Comparison of ENCODE assay signal across 9 mouse cellular contexts in the genomic region with DNA sequence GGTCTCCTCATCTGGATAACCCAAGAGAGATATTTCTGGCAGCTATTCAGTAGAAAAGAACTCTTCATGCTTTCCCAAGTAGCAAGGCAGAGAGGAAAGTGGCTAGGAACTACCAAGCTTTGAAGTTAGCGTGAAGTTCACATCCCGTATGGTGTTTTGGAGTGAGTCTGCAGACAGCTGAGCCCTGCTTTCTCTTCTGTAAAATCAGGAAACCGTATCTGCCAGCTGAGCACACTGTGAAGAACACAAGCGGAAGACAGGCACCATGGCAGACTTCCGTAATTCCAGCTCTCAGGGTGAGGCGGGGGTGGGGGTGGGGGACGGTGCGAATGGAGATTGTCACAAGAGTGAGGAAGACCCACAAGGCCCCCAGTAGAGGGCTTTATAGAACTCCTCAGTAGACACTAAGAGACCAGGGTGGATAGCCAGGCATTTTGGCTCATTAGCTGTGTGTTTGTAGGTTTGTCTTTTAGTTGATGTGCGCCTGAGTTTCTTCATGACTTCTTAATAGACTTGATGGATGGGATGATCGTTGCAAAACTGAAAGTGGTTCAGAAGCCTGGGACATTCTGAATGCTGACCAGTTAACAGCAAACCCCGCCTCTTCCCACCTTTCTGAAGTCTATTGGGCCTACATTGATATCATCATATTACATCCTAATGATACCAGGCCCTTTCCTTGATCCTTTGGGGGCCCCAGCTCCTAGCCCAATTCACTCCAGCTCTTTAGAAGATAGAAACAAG.
DNase-seq lines count a peak whose midpoint lies in the region; ATAC-seq and TF ChIP-seq lines count a peak whose summit lies in the region.
"Had no signal": no experiment of that assay in that cellular context is flagged by ENCODE, and none has a peak within 500 bp of the region (broad histone marks: within the 10 kb centered on the region; RNA-seq: fewer than 3 reads in every experiment).

No protein-coding gene starts in this region.

- no peaks in the 10 kb centered on the region for H3K9me3 ChIP-seq in forebrain, postnatal 0 days (ENCODE audit: low read length)
- no peaks in the 10 kb centered on the region for H3K9me3 ChIP-seq in forebrain, embryonic 15.5 days
- no peaks in the 10 kb centered on the region for H3K9me3 ChIP-seq in limb, embryonic 14.5 days (ENCODE audit: control insufficient read depth, low read length)
- H3K9me3 ChIP-seq in limb, embryonic 10.5 days (replicated peaks), result no peaks in the 10 kb centered on the region
- H3K9me3 ChIP-seq: neural tube, embryonic 13.5 days had no signal

- peak; percentile 8 for DNase-seq in forebrain, postnatal 0 days
- DNase-seq in limb, embryonic 14.5 days (ENCODE audit: low spot score), result no peak
- DNase-seq in limb, embryonic 10.5 days (ENCODE audit: low spot score), result no peak
- no peak for DNase-seq in spleen, adult 12 weeks (ENCODE audit: low spot score)
- no peak for DNase-seq in cerebellum, adult 2 months

- 87% methylated on average over 11 of the region's 11 CpGs for WGBS in forebrain, postnatal 0 days
- WGBS in forebrain, embryonic 15.5 days, result 83% methylated on average over 11 of the region's 11 CpGs
- WGBS in limb, embryonic 14.5 days, result 71% methylated on average over 11 of the region's 11 CpGs
- 79% methylated on average over 11 of the region's 11 CpGs for WGBS in limb, embryonic 10.5 days
- WGBS in macrophage (ENCODE audit: missing documents), result 13% methylated on average over 11 of the region's 11 CpGs
- WGBS in cerebellum, adult 2 months, result 48% methylated on average over 11 of the region's 11 CpGs

- no peak overlapping the region for H3K27ac ChIP-seq in forebrain, postnatal 0 days (ENCODE audit: low read depth, low read length)
- H3K27ac ChIP-seq in forebrain, embryonic 15.5 days (replicated peaks), result no peak overlapping the region
- 0 out of 2 replicates have a peak overlapping the region, but pooled peaks have one; percentile 26 for H3K27ac ChIP-seq in limb, embryonic 14.5 days (replicated peaks; ENCODE audit: low read depth, low read length)
- H3K27ac ChIP-seq in limb, embryonic 10.5 days, result no peak overlapping the region
- peak overlapping the region; percentile 96 for H3K27ac ChIP-seq in macrophage
- H3K27ac ChIP-seq in cerebellum, adult 2 months (ENCODE audit: insufficient read depth, low read length), result no peak overlapping the region
- H3K27ac ChIP-seq: neural tube, embryonic 13.5 days had no signal

- no peak for TF ChIP-seq CTCF in forebrain, postnatal 0 days (IDR thresholded peaks at IDR 0.05; ENCODE audit: low read depth)
- no peak for TF ChIP-seq CTCF in cerebellum, adult 2 months (IDR thresholded peaks at IDR 0.05; ENCODE audit: borderline replicate concordance, insufficient read depth, low read depth, low read length)

- no peak for ATAC-seq in forebrain, postnatal 0 days
- ATAC-seq in forebrain, embryonic 15.5 days (replicated peaks), result no peak
- no peak for ATAC-seq in limb, embryonic 14.5 days (ENCODE audit: low FRiP score, low read depth)
- peak; percentile 70 for ATAC-seq in common myeloid progenitor, adult 5-6 weeks (replicated peaks; ENCODE audit: low read depth, poor library complexity, severe bottlenecking)

- H3K4me1 ChIP-seq in forebrain, postnatal 0 days (ENCODE audit: insufficient read depth), result no peaks in the 10 kb centered on the region
- no peaks in the 10 kb centered on the region for H3K4me1 ChIP-seq in forebrain, embryonic 15.5 days
- no peaks in the 10 kb centered on the region for H3K4me1 ChIP-seq in limb, embryonic 14.5 days (ENCODE audit: control insufficient read depth, insufficient read depth, low read length)
- H3K4me1 ChIP-seq in limb, embryonic 10.5 days, result no peaks in the 10 kb centered on the region
- no peaks in the 10 kb centered on the region for H3K4me1 ChIP-seq in cerebellum, adult 2 months (ENCODE audit: control insufficient read depth, insufficient read depth, low read length)
- H3K4me1 ChIP-seq: neural tube, embryonic 13.5 days had no signal

- H3K79me2 ChIP-seq in macrophage (ENCODE audit: inconsistent target), result no peaks in the 10 kb centered on the region

- H3K36me3 ChIP-seq in forebrain, postnatal 0 days (ENCODE audit: insufficient read depth), result no peaks in the 10 kb centered on the region
- H3K36me3 ChIP-seq in forebrain, embryonic 15.5 days, result no peaks in the 10 kb centered on the region
- H3K36me3 ChIP-seq in limb, embryonic 14.5 days (ENCODE audit: control insufficient read depth, insufficient read depth, low read length), result no peaks in the 10 kb centered on the region
- H3K36me3 ChIP-seq in limb, embryonic 10.5 days, result no peaks in the 10 kb centered on the region
- H3K36me3 ChIP-seq in macrophage (ENCODE audit: inconsistent target), result no peaks in the 10 kb centered on the region
- H3K36me3 ChIP-seq: neural tube, embryonic 13.5 days had no signal

- H3K27me3 ChIP-seq in forebrain, postnatal 0 days (ENCODE audit: insufficient read depth, low read length), result no peaks in the 10 kb centered on the region
- H3K27me3 ChIP-seq in forebrain, embryonic 15.5 days, result no peaks in the 10 kb centered on the region
- H3K27me3 ChIP-seq in limb, embryonic 14.5 days (ENCODE audit: control insufficient read depth, insufficient read depth, low read length), result no peaks in the 10 kb centered on the region
- H3K27me3 ChIP-seq in limb, embryonic 10.5 days (ENCODE audit: low read depth, poor library complexity, severe bottlenecking), result no peaks in the 10 kb centered on the region
- H3K27me3 ChIP-seq in cerebellum, adult 2 months (ENCODE audit: control insufficient read depth, insufficient read depth, low read length), result no peaks in the 10 kb centered on the region
- H3K27me3 ChIP-seq: neural tube, embryonic 13.5 days had no signal

- H3K9ac ChIP-seq in forebrain, postnatal 0 days, result no peak overlapping the region
- no peak overlapping the region for H3K9ac ChIP-seq in forebrain, embryonic 15.5 days (replicated peaks)
- no peak overlapping the region for H3K9ac ChIP-seq in limb, embryonic 14.5 days (ENCODE audit: low read depth, low read length, severe bottlenecking)
- H3K9ac ChIP-seq: neural tube, embryonic 13.5 days had no signal

- no peak for TF ChIP-seq POLR2A in limb, embryonic 14.5 days (IDR thresholded peaks at IDR 0.05; ENCODE audit: borderline replicate concordance, extremely low read depth, insufficient read depth, insufficient read length)
- no peak for TF ChIP-seq POLR2A in cerebellum, adult 2 months (IDR thresholded peaks at IDR 0.05; ENCODE audit: borderline replicate concordance, insufficient read depth, low read length)

- no peak overlapping the region for H3K4me3 ChIP-seq in forebrain, postnatal 0 days (ENCODE audit: low read depth, low read length)
- H3K4me3 ChIP-seq in forebrain, embryonic 15.5 days, result no peak overlapping the region
- H3K4me3 ChIP-seq in limb, embryonic 14.5 days (replicated peaks; ENCODE audit: low read length), result no peak overlapping the region
- no peak overlapping the region for H3K4me3 ChIP-seq in limb, embryonic 10.5 days
- H3K4me3 ChIP-seq in macrophage (ENCODE audit: inconsistent target), result no peak overlapping the region; the same call in 1 of the 2 replicates
- no peak overlapping the region for H3K4me3 ChIP-seq in cerebellum, adult 2 months (replicated peaks; ENCODE audit: insufficient read depth, low read depth, low read length)
- H3K4me3 ChIP-seq: neural tube, embryonic 13.5 days had no signal

- no peak overlapping the region for H3K4me2 ChIP-seq in forebrain, postnatal 0 days (ENCODE audit: low read depth)
- H3K4me2 ChIP-seq in forebrain, embryonic 15.5 days (replicated peaks), result no peak overlapping the region
- H3K4me2 ChIP-seq in limb, embryonic 14.5 days (replicated peaks; ENCODE audit: low read depth, low read length, severe bottlenecking), result no peak overlapping the region
- H3K4me2 ChIP-seq: neural tube, embryonic 13.5 days had no signal

Comparison
In these comparisons a context has a peak if more than half of its experiments do, and no peak if none do; other contexts are left out.
1. H3K27ac ChIP-seq: peak in limb, embryonic 14.5 days (single experiment) and macrophage (single experiment); none in forebrain, postnatal 0 days (single experiment), forebrain, embryonic 15.5 days (single experiment), limb, embryonic 10.5 days (single experiment) and cerebellum, adult 2 months (single experiment).